Comparison of ENCODE assay signal across 8 mouse cellular contexts in genomic region chr12:54060732-54061131, GRCm38 (mm10).
DNase-seq lines count a peak whose midpoint lies in the region; ATAC-seq and TF ChIP-seq lines count a peak whose summit lies in the region.

No protein-coding gene starts in this region.

- no peak for ATAC-seq in cerebellum, adult (ENCODE audit: insufficient number of reproducible peaks, low FRiP score, low TSS enrichment)
- ATAC-seq in intestine, embryonic 15.5 days: peak; percentile 63
- ATAC-seq in midbrain, postnatal 0 days (ENCODE audit: low FRiP score): peak; percentile 82
- ATAC-seq in stomach, embryonic 16.5 days (ENCODE audit: insufficient read depth, low FRiP score): peak; percentile 47; the same call in 1 of the 2 replicates

- H3K4me1 ChIP-seq in intestine, embryonic 15.5 days (replicated peaks): no peaks in the 10 kb centered on the region
- 0 out of 2 replicates have a peak, but pooled peaks cover 3% of the 10 kb centered on the region for H3K4me1 ChIP-seq in midbrain, postnatal 0 days (ENCODE audit: insufficient read depth, low read length)
- no peaks in the 10 kb centered on the region for H3K4me1 ChIP-seq in stomach, embryonic 16.5 days (ENCODE audit: control insufficient read depth, insufficient read depth, low read length)

- 7% methylated on average over 8 of the region's 8 CpGs for WGBS in intestine, embryonic 15.5 days
- WGBS in midbrain, postnatal 0 days: 16% methylated on average over 8 of the region's 8 CpGs
- 11% methylated on average over 8 of the region's 8 CpGs for WGBS in stomach, embryonic 16.5 days

- H3K27me3 ChIP-seq in intestine, embryonic 15.5 days (replicated peaks): 0 out of 2 replicates have a peak, but pooled peaks cover 4% of the 10 kb centered on the region
- no peaks in the 10 kb centered on the region for H3K27me3 ChIP-seq in midbrain, postnatal 0 days (ENCODE audit: insufficient read depth, low read length)
- 0 out of 2 replicates have a peak, but pooled peaks cover 2% of the 10 kb centered on the region for H3K27me3 ChIP-seq in stomach, embryonic 16.5 days (ENCODE audit: control insufficient read depth, insufficient read depth, low read length)

- no peak overlapping the region for H3K4me3 ChIP-seq in intestine, embryonic 15.5 days (replicated peaks)
- no peak overlapping the region for H3K4me3 ChIP-seq in midbrain, postnatal 0 days (ENCODE audit: low read depth, low read length)
- no peak overlapping the region for H3K4me3 ChIP-seq in stomach, embryonic 16.5 days (replicated peaks; ENCODE audit: low read length)

- no peaks in the 10 kb centered on the region for H3K36me3 ChIP-seq in intestine, embryonic 15.5 days
- H3K36me3 ChIP-seq in midbrain, postnatal 0 days (ENCODE audit: insufficient read depth, low read length): no peaks in the 10 kb centered on the region
- no peaks in the 10 kb centered on the region for H3K36me3 ChIP-seq in stomach, embryonic 16.5 days (ENCODE audit: control insufficient read depth, insufficient read depth, low read length)

- no peaks in the 10 kb centered on the region for H3K9me3 ChIP-seq in intestine, embryonic 15.5 days
- no peaks in the 10 kb centered on the region for H3K9me3 ChIP-seq in midbrain, postnatal 0 days (ENCODE audit: low read length)
- no peaks in the 10 kb centered on the region for H3K9me3 ChIP-seq in stomach, embryonic 16.5 days (replicated peaks; ENCODE audit: control insufficient read depth, low read length)

- no peak overlapping the region for H3K9ac ChIP-seq in intestine, embryonic 15.5 days
- no peak overlapping the region for H3K9ac ChIP-seq in midbrain, postnatal 0 days (replicated peaks; ENCODE audit: low read length, poor library complexity, severe bottlenecking)
- no peak overlapping the region for H3K9ac ChIP-seq in stomach, embryonic 16.5 days (ENCODE audit: low read length)

- peak; percentile 19 to 35 for DNase-seq in cerebellum, adult 18-20 months
- DNase-seq in cerebellum, adult 9-10 months: peak; percentile 36
- DNase-seq in frontal cortex, postnatal 14 days (ENCODE audit: low spot score in 2 of 2): peak; percentile 57 to 75
- DNase-seq in left cerebral cortex, postnatal 14 days (ENCODE audit: low spot score in 2 of 2): peak; percentile 81 to 86
- DNase-seq in midbrain, postnatal 0 days (ENCODE audit: low spot score): peak; percentile 88

- H3K4me2 ChIP-seq in intestine, embryonic 15.5 days (replicated peaks): no peak overlapping the region
- H3K4me2 ChIP-seq in midbrain, postnatal 0 days (ENCODE audit: low read depth, low read length, poor library complexity, severe bottlenecking): no peak overlapping the region
- H3K4me2 ChIP-seq in stomach, embryonic 16.5 days (ENCODE audit: low read depth, low read length): no peak overlapping the region

- TF ChIP-seq CTCF in midbrain, postnatal 0 days (IDR thresholded peaks at IDR 0.05): peak; percentile 98

- H3K27ac ChIP-seq in intestine, embryonic 15.5 days: no peak overlapping the region
- no peak overlapping the region for H3K27ac ChIP-seq in midbrain, postnatal 0 days (ENCODE audit: low read depth, low read length)
- no peak overlapping the region for H3K27ac ChIP-seq in stomach, embryonic 16.5 days (ENCODE audit: low read length)

- intact Hi-C loops in left cerebral cortex, postnatal 14 days (cut with DNase I): loop anchor here (5.0 kb wide), 2 partner anchors 808 to 1143 kb away; no protein-coding TSS in a partner anchor

Comparison
In these comparisons a context has a peak if more than half of its experiments do, and no peak if none do; other contexts are left out.
1. DNase-seq: peak in every context shown above with its lines; median percentile 88 in midbrain, postnatal 0 days; 84 in left cerebral cortex, postnatal 14 days; 66 in frontal cortex, postnatal 14 days; 36 in cerebellum, adult 9-10 months; 27 in cerebellum, adult 18-20 months.